ENCODE assay signal across 10 mouse cellular contexts in genomic region chr9:58159855-58160254, GRCm38 (mm10). TPM values are rescaled to one million over a fixed set of nuclear protein-coding genes. Genes with fewer than 3 reads are reported as not detected.
DNase-seq lines count a peak whose midpoint lies in the region; ATAC-seq and TF ChIP-seq lines count a peak whose summit lies in the region.
"Had no signal": no experiment of that assay in that cellular context is flagged by ENCODE, and none has a peak within 500 bp of the region (broad histone marks: within the 10 kb centered on the region; RNA-seq: fewer than 3 reads in every experiment).

No protein-coding gene starts in this region.

- no peak overlapping the region for H3K27ac ChIP-seq in lung, postnatal 0 days (ENCODE audit: low read length)
- peak overlapping the region; percentile 28; the same call in 1 of the 2 replicates for H3K27ac ChIP-seq in neural tube, embryonic 13.5 days (replicated peaks)
- H3K27ac ChIP-seq: midbrain, embryonic 12.5 days had no signal

- intact Hi-C loops in heart, postnatal 10 days (cut with DNase I), result no loop called here

- H3K27me3 ChIP-seq in lung, postnatal 0 days (replicated peaks; ENCODE audit: insufficient read depth, low read length), result no peaks in the 10 kb centered on the region
- peaks cover 3% of the 10 kb centered on the region; the same call in 1 of the 2 replicates for H3K27me3 ChIP-seq in neural tube, embryonic 13.5 days

- TF ChIP-seq CTCF in lung, postnatal 0 days (IDR thresholded peaks at IDR 0.05), result no peak

- H3K9me3 ChIP-seq in lung, postnatal 0 days (ENCODE audit: low read length), result no peaks in the 10 kb centered on the region
- no peaks in the 10 kb centered on the region for H3K9me3 ChIP-seq in neural tube, embryonic 13.5 days
- H3K9me3 ChIP-seq: midbrain, embryonic 12.5 days had no signal

- no peak overlapping the region for H3K4me2 ChIP-seq in lung, postnatal 0 days (replicated peaks; ENCODE audit: low read depth, low read length)
- no peak overlapping the region for H3K4me2 ChIP-seq in neural tube, embryonic 13.5 days
- H3K4me2 ChIP-seq: midbrain, embryonic 12.5 days had no signal

- no peaks in the 10 kb centered on the region for H3K36me3 ChIP-seq in lung, postnatal 0 days (ENCODE audit: insufficient read depth, low read length)
- no peaks in the 10 kb centered on the region for H3K36me3 ChIP-seq in neural tube, embryonic 13.5 days
- H3K36me3 ChIP-seq: midbrain, embryonic 12.5 days had no signal

- H3K4me3 ChIP-seq in lung, postnatal 0 days (ENCODE audit: low read depth, low read length), result no peak overlapping the region
- H3K4me3 ChIP-seq in neural tube, embryonic 13.5 days, result no peak overlapping the region
- H3K4me3 ChIP-seq: midbrain, embryonic 12.5 days had no signal

- H3K9ac ChIP-seq in lung, postnatal 0 days (replicated peaks; ENCODE audit: low read depth), result no peak overlapping the region
- no peak overlapping the region for H3K9ac ChIP-seq in neural tube, embryonic 13.5 days
- H3K9ac ChIP-seq: midbrain, embryonic 12.5 days had no signal

- no peak for TF ChIP-seq EP300 in lung, postnatal 0 days (IDR thresholded peaks at IDR 0.05)

- DNase-seq in frontal cortex, postnatal 25 days (ENCODE audit: low spot score in 2 of 2), result no peak
- no peak for DNase-seq in lung, postnatal 0 days (ENCODE audit: low spot score)
- DNase-seq in lung, postnatal 25 days (ENCODE audit: low spot score), result no peak
- DNase-seq in heart, postnatal 10 days, result peak; percentile 68 to 75
- no peak for DNase-seq in thymus, postnatal 25 days
- DNase-seq in kidney, adult 9 months, result no peak
- DNase-seq: kidney, postnatal 14 days had no signal

- WGBS in lung, postnatal 0 days, result 28% methylated on average over 4 of the region's 4 CpGs
- WGBS in neural tube, embryonic 13.5 days, result 72% methylated on average over 4 of the region's 4 CpGs

- peaks cover 5% of the 10 kb centered on the region; the same call in 1 of the 2 replicates for H3K4me1 ChIP-seq in lung, postnatal 0 days (ENCODE audit: insufficient read depth, low read depth, low read length)
- peaks cover 41% of the 10 kb centered on the region for H3K4me1 ChIP-seq in neural tube, embryonic 13.5 days (replicated peaks)

- ATAC-seq in frontal cortex, adult (ENCODE audit: low TSS enrichment), result peak; percentile 71
- peak; percentile 34; the same call in 1 of the 2 replicates for ATAC-seq in lung, postnatal 0 days
- ATAC-seq in neural tube, embryonic 13.5 days (ENCODE audit: low read depth), result no peak

RNA-seq across cellular contexts. Expression of gene Ccdc33, which starts 41.2 kb away (rescaled TPM):
- polyA plus RNA-seq in lung, postnatal 0 days (2015; fragmentation: Nextera tagmentation; extraction: Ambion mirVana), result 3.0 and 3.3 TPM in 2 replicates
- total RNA-seq in heart, postnatal 10 days (2021), result not detected
- 0.33 and 0.58 TPM in 2 replicates for polyA plus RNA-seq in neural tube, embryonic 13.5 days (2015; fragmentation: Nextera tagmentation; extraction: Ambion mirVana)

RNA-seq across cellular contexts. Expression of gene Islr, which starts 44.3 kb away (rescaled TPM):
- polyA plus RNA-seq in lung, postnatal 0 days (2015; fragmentation: Nextera tagmentation; extraction: Ambion mirVana), result 21.6 and 28.5 TPM in 2 replicates
- 10 to 100 TPM; 52.4 to 54.4 TPM for total RNA-seq in heart, postnatal 10 days (2021)
- polyA plus RNA-seq in neural tube, embryonic 13.5 days (2015; fragmentation: Nextera tagmentation; extraction: Ambion mirVana), result 53.6 and 58.2 TPM in 2 replicates

RNA-seq across cellular contexts. Expression of gene Islr2, which starts 44.3 kb away (rescaled TPM):
- not detected in 2 replicates for polyA plus RNA-seq in lung, postnatal 0 days (2015; fragmentation: Nextera tagmentation; extraction: Ambion mirVana)
- total RNA-seq in heart, postnatal 10 days (2021), result 1 to 10 TPM; 2.5 to 4.5 TPM
- 19.8 and 22.3 TPM in 2 replicates for polyA plus RNA-seq in neural tube, embryonic 13.5 days (2015; fragmentation: Nextera tagmentation; extraction: Ambion mirVana)

Comparison
In these comparisons a context has a peak if more than half of its experiments do, and no peak if none do; other contexts are left out.
1. DNase-seq: peak in heart, postnatal 10 days (2 of 2); none in frontal cortex, postnatal 25 days (0 of 2), lung, postnatal 0 days (single experiment), lung, postnatal 25 days (single experiment), thymus, postnatal 25 days (single experiment) and kidney, adult 9 months (single experiment).
2. RNA of gene Islr2, which starts 44.3 kb away (polyA plus RNA-seq): 19.8 to 22.3 TPM in neural tube, embryonic 13.5 days; not detected in lung, postnatal 0 days; every median in the first group is over 10 times any median in the second.